Mouse (Mus musculus): ENCODE results near the gene Ugt1a9. TPM values are rescaled to one million over a fixed set of nuclear protein-coding genes. Genes with fewer than 3 reads are reported as not detected.

Ugt1a9 gene
- total and polyA plus RNA-seq, 2 experiments from 2014 or later, result not detected

DNA sequence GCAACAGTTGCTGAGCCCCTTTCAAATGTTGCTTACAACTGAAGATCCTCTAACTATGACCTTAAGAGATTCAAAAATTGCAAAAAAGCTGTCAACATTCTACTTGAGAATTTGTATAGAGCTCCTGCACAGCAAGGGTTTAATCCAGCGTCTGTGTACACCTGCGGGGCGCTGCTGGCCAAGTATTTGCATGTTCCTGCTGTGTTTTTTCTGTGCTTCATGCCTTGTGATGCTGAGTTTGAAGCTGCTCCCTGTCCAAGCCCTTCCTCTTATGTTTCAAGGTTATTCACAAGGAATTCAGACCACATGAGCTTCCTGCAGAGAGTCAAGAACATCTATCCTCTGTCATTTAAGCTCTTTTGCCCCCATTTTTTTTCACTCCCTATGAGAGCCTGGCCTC lies 121.5 kb downstream of the Ugt1a9 start:
- no peak for DNase-seq (ENCODE audit: low spot score)
- no peak for ATAC-seq (ENCODE audit: insufficient read depth, low read depth)
- Histone ChIP-seq H3K4me2 (ENCODE audit: low read depth, low read length) (no peak overlapping the region), H3K9me3 (replicated peaks; ENCODE audit: control insufficient read depth, low read length) (no peaks in the 10 kb centered on the region), H3K36me3 (replicated peaks; ENCODE audit: control insufficient read depth, insufficient read depth, low read length) (no peaks in the 10 kb centered on the region), H3K4me1 (ENCODE audit: control insufficient read depth, insufficient read depth) (no peaks in the 10 kb centered on the region), H3K27ac (ENCODE audit: low read depth) (no peak overlapping the region), H3K4me3 (ENCODE audit: low read depth, low read length) (no peak overlapping the region), H3K9ac (replicated peaks; ENCODE audit: low read depth, low read length) (no peak overlapping the region), H3K27me3 (ENCODE audit: control insufficient read depth, insufficient read depth, low read length) (no peaks in the 10 kb centered on the region)
- WGBS, result 65% methylated on average over 3 of the region's 3 CpGs
- no peak for TF ChIP-seq EP300 (IDR thresholded peaks at IDR 0.05; ENCODE audit: low read depth)
- TF ChIP-seq CTCF (IDR thresholded peaks at IDR 0.05; ENCODE audit: low read depth), result no peak

DNA sequence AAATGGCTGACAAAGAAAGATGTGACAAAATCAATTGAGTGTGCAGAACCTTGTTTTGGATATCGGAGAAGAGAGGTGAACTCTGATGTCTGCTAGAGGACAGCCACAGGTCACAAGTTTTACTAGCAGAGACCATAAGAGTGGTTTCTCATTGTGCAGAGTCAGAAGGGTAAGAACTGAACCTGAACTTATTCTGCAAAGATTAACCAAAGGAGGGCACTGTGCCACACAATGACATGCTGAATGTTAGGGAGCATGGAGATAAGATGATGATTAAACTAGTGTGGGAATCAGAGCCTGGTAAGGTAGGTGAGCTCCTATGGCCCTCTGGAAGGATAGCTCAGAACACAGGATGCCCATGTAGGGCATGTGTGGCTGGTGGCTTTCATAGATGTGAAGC lies 125.1 kb downstream of the Ugt1a9 start:
- Histone ChIP-seq H3K4me1 (ENCODE audit: control insufficient read depth, insufficient read depth) (no peaks in the 10 kb centered on the region), H3K9ac (replicated peaks; ENCODE audit: low read depth, low read length) (no peak overlapping the region), H3K4me3 (ENCODE audit: low read depth, low read length) (no peak overlapping the region), H3K4me2 (ENCODE audit: low read depth, low read length) (no peak overlapping the region), H3K36me3 (replicated peaks; ENCODE audit: control insufficient read depth, insufficient read depth, low read length) (no peaks in the 10 kb centered on the region), H3K9me3 (replicated peaks; ENCODE audit: control insufficient read depth, low read length) (no peaks in the 10 kb centered on the region), H3K27ac (ENCODE audit: low read depth) (no peak overlapping the region), H3K27me3 (ENCODE audit: control insufficient read depth, insufficient read depth, low read length) (no peaks in the 10 kb centered on the region)
- TF ChIP-seq CTCF (IDR thresholded peaks at IDR 0.05; ENCODE audit: low read depth) (no peak), EP300 (IDR thresholded peaks at IDR 0.05; ENCODE audit: low read depth) (no peak)
- DNase-seq (ENCODE audit: low spot score) (no peak), ATAC-seq (ENCODE audit: insufficient read depth, low read depth) (no peak)
- WGBS, result 83% methylated on average over 1 of the region's 1 CpGs

DNA sequence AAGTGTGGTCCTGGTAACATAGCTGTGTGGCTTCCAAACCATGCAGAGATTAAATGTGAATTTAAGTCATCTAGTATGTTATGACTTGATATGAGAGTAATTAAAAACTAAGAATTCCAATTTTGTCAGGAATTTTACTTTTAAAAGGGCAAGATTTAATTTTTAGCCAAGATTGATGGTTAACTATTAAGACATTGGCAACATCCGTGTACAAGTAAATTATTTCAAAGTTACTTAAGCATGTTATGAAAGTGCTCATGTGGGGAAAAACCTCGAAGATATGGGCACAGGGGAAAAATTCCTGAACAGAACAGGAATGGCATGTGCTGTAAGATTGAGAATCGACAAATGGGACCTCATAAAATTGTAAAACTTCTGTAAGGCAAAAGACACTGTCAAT lies 126.8 kb downstream of the Ugt1a9 start:
- WGBS, result 68% methylated on average over 3 of the region's 3 CpGs
- ATAC-seq (ENCODE audit: insufficient read depth, low read depth) (no peak), DNase-seq (ENCODE audit: low spot score) (no peak)
- H3K4me3 ChIP-seq (ENCODE audit: low read depth, low read length), result no peak overlapping the region
- H3K4me2 ChIP-seq (ENCODE audit: low read depth, low read length), result no peak overlapping the region
- no peaks in the 10 kb centered on the region for H3K9me3 ChIP-seq (replicated peaks; ENCODE audit: control insufficient read depth, low read length)
- H3K36me3 ChIP-seq (replicated peaks; ENCODE audit: control insufficient read depth, insufficient read depth, low read length), result no peaks in the 10 kb centered on the region
- no peaks in the 10 kb centered on the region for H3K27me3 ChIP-seq (ENCODE audit: control insufficient read depth, insufficient read depth, low read length)
- H3K4me1 ChIP-seq (ENCODE audit: control insufficient read depth, insufficient read depth), result no peaks in the 10 kb centered on the region
- H3K27ac ChIP-seq (ENCODE audit: low read depth), result no peak overlapping the region
- no peak overlapping the region for H3K9ac ChIP-seq (replicated peaks; ENCODE audit: low read depth, low read length)
- TF ChIP-seq CTCF (IDR thresholded peaks at IDR 0.05; ENCODE audit: low read depth), result no peak
- TF ChIP-seq EP300 (IDR thresholded peaks at IDR 0.05; ENCODE audit: low read depth), result no peak

DNA sequence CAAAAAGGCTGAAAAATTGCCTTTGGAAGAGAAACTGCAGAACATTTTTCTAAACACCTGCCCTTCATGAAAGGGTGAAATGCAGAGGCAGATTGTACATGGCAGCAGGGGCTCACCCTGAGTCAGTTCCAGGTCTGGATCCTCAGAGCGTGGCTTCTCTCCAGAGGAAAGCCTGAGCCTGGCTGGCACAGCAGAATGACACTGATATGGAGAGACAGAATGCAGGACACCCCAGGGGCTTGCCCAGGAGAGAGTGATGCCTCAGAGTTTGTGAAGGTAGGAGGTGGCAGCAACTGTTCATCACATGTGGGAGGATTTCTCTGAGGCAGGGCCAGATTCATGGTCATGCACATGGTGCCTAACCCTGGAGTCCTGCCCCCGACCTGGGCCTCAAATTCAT lies 129.4 kb downstream of the Ugt1a9 start:
- H3K9ac ChIP-seq (replicated peaks; ENCODE audit: low read depth, low read length), result no peak overlapping the region
- WGBS, result 46% methylated on average over 2 of the region's 2 CpGs
- H3K36me3 ChIP-seq (replicated peaks; ENCODE audit: control insufficient read depth, insufficient read depth, low read length), result no peaks in the 10 kb centered on the region
- ATAC-seq (ENCODE audit: insufficient read depth, low read depth) (no peak), DNase-seq (ENCODE audit: low spot score) (no peak)
- TF ChIP-seq CTCF (IDR thresholded peaks at IDR 0.05; ENCODE audit: low read depth) (no peak), EP300 (IDR thresholded peaks at IDR 0.05; ENCODE audit: low read depth) (no peak)
- H3K27me3 ChIP-seq (ENCODE audit: control insufficient read depth, insufficient read depth, low read length), result no peaks in the 10 kb centered on the region
- no peaks in the 10 kb centered on the region; the same call in 1 of the 2 replicates for H3K9me3 ChIP-seq (replicated peaks; ENCODE audit: control insufficient read depth, low read length)
- no peaks in the 10 kb centered on the region for H3K4me1 ChIP-seq (ENCODE audit: control insufficient read depth, insufficient read depth)
- H3K4me3 ChIP-seq (ENCODE audit: low read depth, low read length), result no peak overlapping the region
- H3K27ac ChIP-seq (ENCODE audit: low read depth), result no peak overlapping the region
- no peak overlapping the region for H3K4me2 ChIP-seq (ENCODE audit: low read depth, low read length)

DNA sequence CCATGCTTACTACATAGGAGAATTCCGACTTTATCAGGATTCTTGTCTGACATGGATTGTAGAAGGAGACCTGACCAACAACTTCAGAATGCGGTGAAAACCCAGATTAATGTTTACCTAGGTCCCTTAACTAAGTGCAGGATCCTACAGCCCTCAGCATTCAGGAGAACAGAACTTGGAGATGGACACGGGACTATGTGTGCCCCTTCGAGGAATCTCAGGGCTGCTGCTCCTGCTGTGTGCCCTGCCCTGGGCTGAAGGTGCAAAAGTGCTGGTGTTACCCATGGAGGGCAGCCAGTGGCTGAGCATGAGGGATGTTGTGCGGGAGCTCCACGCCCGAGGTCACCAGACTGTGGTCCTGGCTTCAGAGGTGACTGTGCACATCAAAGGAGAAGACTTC lies 129.9 kb downstream of the Ugt1a9 start, which contains the start of gene Ugt1a2:
Gene Ugt1a2, plus strand, starts transcription at position 146 of the 400 bp plus-strand sequence.
- TF ChIP-seq CTCF (IDR thresholded peaks at IDR 0.05; ENCODE audit: low read depth) (no peak), EP300 (IDR thresholded peaks at IDR 0.05; ENCODE audit: low read depth) (no peak)
- no peak for ATAC-seq (ENCODE audit: insufficient read depth, low read depth)
- Histone ChIP-seq H3K36me3 (replicated peaks; ENCODE audit: control insufficient read depth, insufficient read depth, low read length) (no peaks in the 10 kb centered on the region), H3K9me3 (replicated peaks; ENCODE audit: control insufficient read depth, low read length) (no peaks in the 10 kb centered on the region; the same call in 1 of the 2 replicates), H3K27ac (ENCODE audit: low read depth) (no peak within 1 kb of the TSS), H3K4me3 (ENCODE audit: low read depth, low read length) (no peak within 1 kb of the TSS), H3K4me1 (ENCODE audit: control insufficient read depth, insufficient read depth) (0 out of 2 replicates have a peak, but pooled peaks cover 4% of the 10 kb centered on the region), H3K9ac (replicated peaks; ENCODE audit: low read depth, low read length) (no peak within 1 kb of the TSS), H3K27me3 (ENCODE audit: control insufficient read depth, insufficient read depth, low read length) (no peaks in the 10 kb centered on the region), H3K4me2 (ENCODE audit: low read depth, low read length) (no peak within 1 kb of the TSS)
- WGBS, result 69% methylated on average over 7 of the region's 7 CpGs
- no peak for DNase-seq (ENCODE audit: low spot score)

DNA sequence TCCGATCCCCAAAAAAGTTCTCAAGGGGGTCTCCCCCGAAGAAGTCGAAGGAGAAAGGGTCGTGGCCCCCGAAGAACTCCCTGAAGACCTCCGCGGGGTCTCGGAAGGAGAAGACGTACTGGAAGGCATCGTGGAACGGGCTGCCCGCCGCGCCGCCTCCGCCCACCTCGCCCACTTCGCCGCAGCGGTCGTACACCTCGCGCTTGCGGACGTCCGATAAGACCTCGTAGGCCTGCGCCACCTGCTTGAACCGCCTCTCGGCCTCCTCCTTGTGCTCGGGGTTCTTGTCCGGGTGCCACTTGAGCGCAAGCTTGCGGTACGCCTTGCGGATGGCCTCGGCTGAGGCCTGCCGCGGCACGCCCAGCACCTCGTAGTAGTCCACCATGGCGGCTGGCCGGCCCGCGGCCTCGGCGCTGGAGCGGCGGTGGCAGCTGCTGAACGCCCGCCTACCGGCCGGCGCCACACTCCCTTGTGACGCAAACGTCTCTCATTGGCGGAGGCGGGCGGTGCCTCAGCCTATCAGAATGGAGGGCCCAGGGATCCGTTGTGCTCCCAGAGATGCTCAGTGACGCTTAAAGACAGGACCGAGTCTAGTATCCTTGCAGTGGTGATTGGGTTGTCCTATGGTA lies 134.8 kb downstream of the Ugt1a9 start, which contains the start of gene Dnajb3:
Gene Dnajb3, minus strand, starts transcription at position 489 of the 629 bp plus-strand sequence.
- 8% methylated on average over 52 of the region's 62 CpGs for WGBS
- Histone ChIP-seq H3K9ac (replicated peaks; ENCODE audit: low read depth, low read length) (peak within 1 kb of the TSS; percentile 50), H3K27ac (ENCODE audit: low read depth) (no peak within 1 kb of the TSS), H3K36me3 (replicated peaks; ENCODE audit: control insufficient read depth, insufficient read depth, low read length) (no peaks in the 10 kb centered on the region), H3K4me2 (ENCODE audit: low read depth, low read length) (peak within 1 kb of the TSS; percentile 72), H3K4me3 (ENCODE audit: low read depth, low read length) (peak within 1 kb of the TSS; percentile 46), H3K27me3 (ENCODE audit: control insufficient read depth, insufficient read depth, low read length) (no peaks in the 10 kb centered on the region), H3K9me3 (replicated peaks; ENCODE audit: control insufficient read depth, low read length) (no peaks in the 10 kb centered on the region; the same call in 1 of the 2 replicates), H3K4me1 (ENCODE audit: control insufficient read depth, insufficient read depth) (0 out of 2 replicates have a peak, but pooled peaks cover 4% of the 10 kb centered on the region)
- ATAC-seq (ENCODE audit: insufficient read depth, low read depth), result peak; percentile 97
- DNase-seq (ENCODE audit: low spot score), result no peak
- TF ChIP-seq EP300 (IDR thresholded peaks at IDR 0.05; ENCODE audit: low read depth) (no peak), CTCF (IDR thresholded peaks at IDR 0.05; ENCODE audit: low read depth) (no peak)
